Mouse (Mus musculus) layer of hippocampus, adult 2 months (tissue): ENCODE data around the gene Gpr62. TPM values are rescaled to one million over a fixed set of nuclear protein-coding genes. Genes with fewer than 3 reads are reported as not detected.

Experiments used
- DNase-seq, 2 experiments: peaks; one replicate each; pipeline ENCODE4 v3.0.0; 2022; ENCODE audit warnings: low spot score in 2 of 2
- H3K27ac ChIP-seq: fragments of 200-600 bp; 2 replicates; pipeline ENCODE4 v1.8.1; 2022
- H3K4me3 ChIP-seq: fragments of 200-600 bp; 2 replicates; pipeline ENCODE4 v1.8.1; 2022; ENCODE audit warnings: mild to moderate bottlenecking
- CTCF ChIP-seq: fragments of 200-600 bp; conservative IDR thresholded peaks from 2 replicates; pipeline ENCODE4 v1.8.1; 2022; ENCODE audit warnings: antibody characterized with exemption, mild to moderate bottlenecking, moderate library complexity
- total RNA-seq, 2 experiments: library from RNA; stranded (reverse); gene quantifications; 2 replicates each; pipeline ENCODE4 v1.2.3; 2021

Gpr62 gene
- total RNA-seq, 2 experiments from 2014 or later: 11.6 to 12.4 TPM

GRCm38 (mm10) chr9:106471892-106472291 lies 6.2 kb upstream of the Gpr62 start:
- peak in 1 of 2 experiments; percentile 15 for DNase-seq

GRCm38 (mm10) chr9:106470991-106471750 lies 5.4 kb upstream of the Gpr62 start:
- H3K4me3 ChIP-seq: no peak overlapping the region
- TF ChIP-seq CTCF: no peak
- peak overlapping the region; percentile 77 for H3K27ac ChIP-seq
- DNase-seq: no peak

More at GRCm38 (mm10) chr9:106471892-106472291, 6.2 kb upstream of the Gpr62 start:
- no peak overlapping the region for H3K4me3 ChIP-seq
- no peak for TF ChIP-seq CTCF
- peak overlapping the region; percentile 77 for H3K27ac ChIP-seq

GRCm38 (mm10) chr9:106469776-106470175 lies 4.0 kb upstream of the Gpr62 start:
- H3K4me3 ChIP-seq: no peak overlapping the region
- no peak for DNase-seq
- no peak for TF ChIP-seq CTCF
- H3K27ac ChIP-seq: no peak overlapping the region

DNA sequence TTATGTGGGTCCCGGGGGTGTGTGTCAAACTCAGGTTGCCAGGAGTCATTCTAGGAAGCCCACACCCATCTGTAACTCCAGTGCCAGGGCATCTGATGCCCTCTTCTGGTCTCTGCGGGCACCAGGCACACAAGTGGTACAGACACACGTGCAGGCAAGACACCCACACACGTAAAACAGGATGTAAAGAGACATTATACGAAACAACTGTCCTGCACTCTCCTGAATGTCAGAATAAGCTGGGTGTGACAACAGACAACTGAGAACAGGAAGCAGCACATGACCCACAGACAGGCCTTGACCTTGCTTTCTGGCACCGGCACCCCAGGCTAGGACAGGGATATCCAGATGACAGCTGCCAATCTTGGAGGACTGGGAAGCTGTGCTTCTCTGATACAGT lies 3.6 kb upstream of the Gpr62 start:
- DNase-seq: no peak
- TF ChIP-seq CTCF: peak; percentile 19; the same call in 1 of the 2 replicates
- Histone ChIP-seq H3K4me3 (no peak overlapping the region), H3K27ac (no peak overlapping the region)

GRCm38 (mm10) chr9:106467746-106468145 lies 2.0 kb upstream of the Gpr62 start:
- TF ChIP-seq CTCF: no peak
- Histone ChIP-seq H3K27ac (no peak overlapping the region), H3K4me3 (no peak overlapping the region)
- DNase-seq: no peak

GRCm38 (mm10) chr9:106466721-106467120 lies 983 bp upstream of the Gpr62 start:
- TF ChIP-seq CTCF: no peak

DNA sequence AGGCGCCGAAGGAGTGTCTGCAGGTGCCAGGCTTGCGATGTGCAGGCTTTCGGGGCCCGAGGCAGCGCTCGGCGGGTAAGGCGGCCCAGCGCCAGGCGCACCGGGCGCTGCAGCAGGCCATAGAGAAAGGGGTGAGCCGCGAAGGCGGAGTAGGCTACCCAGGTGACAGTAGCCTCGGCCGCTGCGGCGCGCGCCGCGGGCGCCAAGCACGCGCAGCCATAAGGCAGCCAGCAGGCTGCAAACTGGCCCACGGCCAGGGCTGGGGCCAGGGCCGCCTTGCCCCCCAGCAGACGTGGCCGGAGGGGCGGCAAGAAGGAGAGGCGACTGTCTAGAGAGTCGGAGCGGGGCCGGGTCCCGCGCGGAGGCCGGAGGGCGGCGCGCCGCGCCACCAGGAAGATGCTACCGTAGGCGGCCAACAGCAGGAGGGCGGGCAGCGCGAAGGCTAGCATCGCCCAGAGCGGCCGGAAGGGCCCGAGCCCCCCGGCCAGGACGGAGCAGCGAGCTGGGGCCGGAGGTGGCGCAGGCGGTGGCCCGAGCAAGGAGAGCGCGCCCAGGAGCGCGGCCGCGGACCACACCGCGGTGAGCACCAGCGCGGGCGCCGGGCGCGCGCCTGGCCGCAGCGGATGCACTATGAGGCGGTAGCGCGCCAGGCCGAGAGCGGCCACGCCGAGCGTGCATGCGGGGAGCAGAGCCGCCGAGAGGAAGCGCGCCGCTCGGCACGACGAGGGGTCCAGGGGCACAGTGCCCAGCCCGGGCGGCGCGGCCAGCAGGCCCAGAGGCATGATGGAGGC lies 792 bp downstream of the Gpr62 start:
- no peak; the same call in 1 of the 2 replicates for TF ChIP-seq CTCF
- H3K27ac ChIP-seq: peak overlapping the region; percentile 99
- peak overlapping the region; percentile 75 for H3K4me3 ChIP-seq
- peak in 1 of 2 experiments; percentile 72 for DNase-seq

More at GRCm38 (mm10) chr9:106466721-106467120, 983 bp upstream of the Gpr62 start:
- Histone ChIP-seq H3K27ac (no peak overlapping the region), H3K4me3 (no peak overlapping the region)
- DNase-seq: no peak

DNA sequence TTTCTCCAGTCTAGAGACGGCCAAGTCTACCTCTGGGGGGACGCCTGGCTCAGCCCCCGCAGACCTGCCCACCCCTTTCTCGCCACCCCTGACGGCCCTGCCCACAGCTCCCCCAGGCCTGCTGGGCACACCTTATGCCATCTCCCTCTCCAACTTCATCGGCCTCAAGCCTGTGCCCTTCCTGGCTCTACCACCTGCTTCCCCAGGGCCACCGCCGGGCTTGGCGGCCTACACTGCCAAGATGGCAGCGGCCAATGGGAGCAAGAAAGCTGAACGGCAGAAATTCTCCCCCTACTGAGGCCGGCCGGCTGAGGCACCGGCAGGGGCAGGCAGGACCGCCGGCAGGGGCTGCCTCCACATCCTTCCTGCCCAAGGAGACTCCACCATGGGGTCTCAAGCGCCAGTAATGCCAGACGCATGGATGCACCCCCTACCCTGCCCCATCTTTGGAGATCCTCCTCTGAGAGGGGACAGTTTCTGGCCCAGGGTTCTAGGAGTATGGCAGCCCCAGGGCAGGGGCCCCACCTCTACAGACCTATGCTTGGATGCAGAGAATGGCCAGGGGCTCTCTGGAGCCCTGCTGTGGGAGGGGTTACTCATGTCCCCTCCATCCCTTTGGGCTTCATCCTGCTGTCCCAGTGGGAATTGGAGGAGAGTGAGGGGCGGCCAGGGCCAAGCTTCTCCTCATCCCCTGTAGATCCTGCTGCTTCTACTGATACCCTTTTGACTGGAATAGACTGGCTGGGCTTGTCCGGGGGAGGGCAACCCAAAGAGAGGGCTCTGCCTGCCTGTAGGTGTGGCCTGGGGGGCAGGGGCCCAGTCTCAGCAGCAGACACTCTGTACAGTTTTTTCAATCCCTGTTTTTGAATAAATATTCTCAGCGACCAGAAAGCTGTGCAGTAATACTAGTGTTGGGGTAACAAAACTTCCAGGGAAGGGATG lies 2.3 kb downstream of the Gpr62 start:
- DNase-seq: no peak
- no peak overlapping the region for H3K4me3 ChIP-seq
- TF ChIP-seq CTCF: no peak
- H3K27ac ChIP-seq: peak overlapping the region; percentile 99

DNA sequence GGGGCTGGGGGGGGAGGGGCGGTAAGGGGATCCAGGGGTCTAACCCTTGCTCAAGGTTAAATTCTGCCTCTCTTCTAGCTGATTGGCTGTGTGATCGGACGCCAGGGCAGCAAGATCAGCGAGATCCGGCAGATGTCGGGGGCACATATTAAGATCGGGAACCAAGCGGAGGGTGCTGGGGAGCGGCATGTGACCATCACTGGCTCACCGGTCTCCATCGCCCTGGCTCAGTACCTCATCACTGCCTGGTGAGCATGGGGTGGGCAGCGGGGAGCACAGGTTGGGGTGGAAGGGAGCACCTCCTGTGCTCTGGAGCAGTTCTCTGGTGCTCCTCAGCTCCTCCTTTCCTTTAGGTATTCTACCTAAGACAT lies 3.3 kb downstream of the Gpr62 start:
- TF ChIP-seq CTCF: no peak
- no peak for DNase-seq
- Histone ChIP-seq H3K27ac (no peak overlapping the region; the same call in 1 of the 2 replicates), H3K4me3 (no peak overlapping the region)

GRCm38 (mm10) chr9:106461641-106462429 lies 3.9 kb downstream of the Gpr62 start:
- no peak overlapping the region; the same call in 1 of the 2 replicates for H3K4me3 ChIP-seq
- no peak for DNase-seq
- no peak for TF ChIP-seq CTCF
- H3K27ac ChIP-seq: peak overlapping the region; percentile 69; the same call in 1 of the 2 replicates

DNA sequence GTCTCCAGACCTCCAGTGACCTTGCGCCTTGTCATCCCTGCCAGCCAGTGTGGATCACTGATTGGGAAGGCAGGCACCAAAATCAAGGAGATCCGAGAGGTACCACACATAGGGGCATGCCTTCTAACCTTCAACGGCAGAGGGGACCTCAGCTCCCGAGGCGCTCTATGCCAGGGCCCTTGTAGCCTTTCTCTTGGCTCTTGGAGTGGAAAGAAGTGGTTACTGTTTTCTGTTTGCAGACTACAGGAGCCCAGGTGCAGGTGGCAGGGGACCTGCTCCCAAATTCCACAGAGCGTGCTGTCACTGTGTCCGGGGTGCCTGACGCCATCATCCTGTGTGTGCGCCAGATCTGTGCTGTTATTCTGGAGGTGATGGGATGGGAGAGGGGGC lies 4.7 kb downstream of the Gpr62 start:
- no peak overlapping the region; the same call in 1 of the 2 replicates for H3K4me3 ChIP-seq
- TF ChIP-seq CTCF: no peak
- DNase-seq: no peak
- H3K27ac ChIP-seq: peak overlapping the region; percentile 72

GRCm38 (mm10) chr9:106460401-106461025 lies 5.2 kb downstream of the Gpr62 start:
- peak overlapping the region; percentile 72 for H3K27ac ChIP-seq
- H3K4me3 ChIP-seq: peak overlapping the region; percentile 13; the same call in 1 of the 2 replicates
- TF ChIP-seq CTCF: no peak
- no peak for DNase-seq
